In genomic region chr7:29519211-29519550, GRCm38 (mm10) we compare ENCODE assay signal across 8 mouse cellular contexts. TPM values are rescaled to one million over a fixed set of nuclear protein-coding genes. Genes with fewer than 3 reads are reported as not detected.
DNase-seq lines count a peak whose midpoint lies in the region; ATAC-seq and TF ChIP-seq lines count a peak whose summit lies in the region.

No protein-coding gene starts in this region.

- no peak for TF ChIP-seq CTCF in E14TG2a.4 (conservative IDR thresholded peaks at IDR 0.05; ENCODE audit: low read length)
- no peak for TF ChIP-seq CTCF in stomach, postnatal 0 days (IDR thresholded peaks at IDR 0.05; ENCODE audit: low read depth)

- H3K4me2 ChIP-seq in heart, embryonic 13.5 days, result peak overlapping the region; percentile 93
- H3K4me2 ChIP-seq in forebrain, embryonic 13.5 days, result peak overlapping the region; percentile 93
- H3K4me2 ChIP-seq in liver, embryonic 15.5 days, result peak overlapping the region; percentile 97
- H3K4me2 ChIP-seq in stomach, postnatal 0 days (replicated peaks; ENCODE audit: low read depth), result peak overlapping the region; percentile 96

- H3K4me3 ChIP-seq in heart, embryonic 13.5 days, result peak overlapping the region; percentile 72
- H3K4me3 ChIP-seq in E14TG2a.4 (replicated peaks; ENCODE audit: low read length), result peak overlapping the region; percentile 100
- peak overlapping the region; percentile 80 for H3K4me3 ChIP-seq in forebrain, embryonic 13.5 days
- peak overlapping the region; percentile 81 for H3K4me3 ChIP-seq in liver, embryonic 15.5 days (replicated peaks)
- peak overlapping the region; percentile 92 for H3K4me3 ChIP-seq in stomach, postnatal 0 days (ENCODE audit: low read depth, low read length)

- 1% methylated on average over 19 of the region's 19 CpGs for WGBS in heart, embryonic 13.5 days
- WGBS in forebrain, embryonic 13.5 days, result under 1% methylated on average over 19 of the region's 19 CpGs
- WGBS in liver, embryonic 15.5 days (ENCODE audit: insufficient replicate concordance), result under 1% methylated on average over 19 of the region's 19 CpGs
- under 1% methylated on average over 19 of the region's 19 CpGs for WGBS in stomach, postnatal 0 days

- no peak overlapping the region for H3K27ac ChIP-seq in heart, embryonic 13.5 days (replicated peaks)
- H3K27ac ChIP-seq in forebrain, embryonic 13.5 days, result peak overlapping the region; percentile 82
- no peak overlapping the region for H3K27ac ChIP-seq in liver, embryonic 15.5 days (replicated peaks)
- peak overlapping the region; percentile 95 for H3K27ac ChIP-seq in stomach, postnatal 0 days (replicated peaks)

- H3K9ac ChIP-seq in heart, embryonic 13.5 days, result peak overlapping the region; percentile 83
- peak overlapping the region; percentile 78 for H3K9ac ChIP-seq in forebrain, embryonic 13.5 days
- peak overlapping the region; percentile 64 for H3K9ac ChIP-seq in liver, embryonic 15.5 days
- H3K9ac ChIP-seq in stomach, postnatal 0 days (ENCODE audit: low read length), result peak overlapping the region; percentile 83

- peaks cover 81% of the 10 kb centered on the region for H3K27me3 ChIP-seq in heart, embryonic 13.5 days (replicated peaks)
- H3K27me3 ChIP-seq in E14TG2a.4 (ENCODE audit: insufficient read depth, low read length), result no peaks in the 10 kb centered on the region
- no peaks in the 10 kb centered on the region for H3K27me3 ChIP-seq in forebrain, embryonic 13.5 days
- H3K27me3 ChIP-seq in liver, embryonic 15.5 days, result no peaks in the 10 kb centered on the region
- no peaks in the 10 kb centered on the region for H3K27me3 ChIP-seq in stomach, postnatal 0 days (ENCODE audit: control insufficient read depth, insufficient read depth, low read length)

- H3K9me3 ChIP-seq in heart, embryonic 13.5 days, result no peaks in the 10 kb centered on the region
- no peaks in the 10 kb centered on the region for H3K9me3 ChIP-seq in E14TG2a.4 (ENCODE audit: low read length)
- H3K9me3 ChIP-seq in forebrain, embryonic 13.5 days (replicated peaks), result no peaks in the 10 kb centered on the region
- no peaks in the 10 kb centered on the region for H3K9me3 ChIP-seq in liver, embryonic 15.5 days (replicated peaks)
- H3K9me3 ChIP-seq in stomach, postnatal 0 days (ENCODE audit: control insufficient read depth, low read length), result no peaks in the 10 kb centered on the region

- no peak for TF ChIP-seq EP300 in stomach, postnatal 0 days (optimal IDR thresholded peaks at IDR 0.05)

- peaks cover 11% of the 10 kb centered on the region for H3K4me1 ChIP-seq in heart, embryonic 13.5 days
- H3K4me1 ChIP-seq in E14TG2a.4 (replicated peaks; ENCODE audit: low read depth, low read length), result peaks cover 42% of the 10 kb centered on the region
- H3K4me1 ChIP-seq in forebrain, embryonic 13.5 days, result peaks cover 26% of the 10 kb centered on the region
- peaks cover 31% of the 10 kb centered on the region for H3K4me1 ChIP-seq in liver, embryonic 15.5 days (replicated peaks)
- H3K4me1 ChIP-seq in stomach, postnatal 0 days (replicated peaks; ENCODE audit: control insufficient read depth, insufficient read depth), result peaks cover 6% of the 10 kb centered on the region; the same call in 1 of the 2 replicates

- DNase-seq in heart, adult 18-20 months, result no peak
- DNase-seq in stomach, postnatal 0 days (ENCODE audit: low spot score), result no peak
- no peak for DNase-seq in Muller cell, postnatal 12 days (ENCODE audit: inconsistent ontology term)
- DNase-seq in retina, embryonic 14.5 days (ENCODE audit: low spot score), result no peak

- H3K36me3 ChIP-seq in heart, embryonic 13.5 days, result no peaks in the 10 kb centered on the region
- H3K36me3 ChIP-seq in E14TG2a.4 (ENCODE audit: insufficient read depth, low read length), result peaks cover 8% of the 10 kb centered on the region; the same call in 1 of the 2 replicates
- no peaks in the 10 kb centered on the region for H3K36me3 ChIP-seq in forebrain, embryonic 13.5 days (ENCODE audit: poor library complexity, severe bottlenecking)
- H3K36me3 ChIP-seq in liver, embryonic 15.5 days (replicated peaks), result no peaks in the 10 kb centered on the region
- no peaks in the 10 kb centered on the region for H3K36me3 ChIP-seq in stomach, postnatal 0 days (ENCODE audit: control insufficient read depth, insufficient read depth, low read length)

- no peak; the same call in 1 of the 2 replicates for ATAC-seq in heart, embryonic 13.5 days (ENCODE audit: extremely low read depth, insufficient number of reproducible peaks, low FRiP score, low TSS enrichment)
- peak; percentile 19 for ATAC-seq in forebrain, embryonic 13.5 days
- ATAC-seq in liver, embryonic 15.5 days (ENCODE audit: insufficient read depth), result no peak
- peak; percentile 15; the same call in 1 of the 2 replicates for ATAC-seq in stomach, postnatal 0 days (ENCODE audit: low FRiP score, low TSS enrichment)

RNA-seq across cellular contexts. Expression of gene Sipa1l3, which starts 0.7 kb away (rescaled TPM):
- 3.9 and 4.1 TPM in 2 replicates for polyA plus RNA-seq in heart, embryonic 13.5 days (2015; fragmentation: Nextera tagmentation; extraction: Ambion mirVana)
- 10 to 100 TPM in 1 of 2 experiments, 1 to 10 TPM in 1; 9.6 to 11.1 TPM for total RNA-seq in heart, adult 18-20 months (2021)
- 9.1 and 15.4 TPM in 2 replicates for polyA plus RNA-seq in forebrain, embryonic 13.5 days (2015; fragmentation: Nextera tagmentation; extraction: Ambion mirVana)
- polyA plus RNA-seq in liver, embryonic 15.5 days (2015; fragmentation: Nextera tagmentation; extraction: Ambion mirVana), result 2.2 and 2.6 TPM in 2 replicates
- 9.7 TPM in 2 replicates for polyA plus RNA-seq in stomach, postnatal 0 days (2015; fragmentation: Nextera tagmentation; extraction: Ambion mirVana)

Comparison
In these comparisons a context has a peak if more than half of its experiments do, and no peak if none do; other contexts are left out.
1. ATAC-seq: peak in forebrain, embryonic 13.5 days (single experiment) and stomach, postnatal 0 days (single experiment); none in heart, embryonic 13.5 days (single experiment) and liver, embryonic 15.5 days (single experiment).
2. H3K27ac ChIP-seq: peak in forebrain, embryonic 13.5 days (single experiment) and stomach, postnatal 0 days (single experiment); none in heart, embryonic 13.5 days (single experiment) and liver, embryonic 15.5 days (single experiment).
3. Peak in every context shown above with its lines, with median percentiles within 50 percentile points of each other: H3K4me2 ChIP-seq, H3K4me3 ChIP-seq and H3K9ac ChIP-seq.